In genomic region chr8:123290166-123290565, GRCm38 (mm10) we compare ENCODE assay signal across 9 mouse cellular contexts. TPM values are rescaled to one million over a fixed set of nuclear protein-coding genes. Genes with fewer than 3 reads are reported as not detected.
DNase-seq lines count a peak whose midpoint lies in the region; ATAC-seq and TF ChIP-seq lines count a peak whose summit lies in the region.
"Had no signal": no experiment of that assay in that cellular context is flagged by ENCODE, and none has a peak within 500 bp of the region (broad histone marks: within the 10 kb centered on the region; RNA-seq: fewer than 3 reads in every experiment).

No protein-coding gene starts in this region.

- no peaks in the 10 kb centered on the region for H3K36me3 ChIP-seq in forebrain, postnatal 0 days (ENCODE audit: insufficient read depth)
- peaks cover 59% of the 10 kb centered on the region for H3K36me3 ChIP-seq in forebrain, embryonic 12.5 days (replicated peaks)
- H3K36me3 ChIP-seq in midbrain, embryonic 14.5 days (ENCODE audit: control insufficient read depth, insufficient read depth, low read length), result 0 out of 2 replicates have a peak, but pooled peaks cover 4% of the 10 kb centered on the region
- peaks cover 90% of the 10 kb centered on the region for H3K36me3 ChIP-seq in midbrain, embryonic 10.5 days
- H3K36me3 ChIP-seq: neural tube, embryonic 13.5 days had no signal

- no peaks in the 10 kb centered on the region for H3K4me1 ChIP-seq in forebrain, postnatal 0 days (ENCODE audit: insufficient read depth)
- no peaks in the 10 kb centered on the region for H3K4me1 ChIP-seq in forebrain, embryonic 12.5 days
- no peaks in the 10 kb centered on the region for H3K4me1 ChIP-seq in midbrain, embryonic 14.5 days (ENCODE audit: control insufficient read depth, insufficient read depth, low read length)
- no peaks in the 10 kb centered on the region for H3K4me1 ChIP-seq in midbrain, embryonic 10.5 days
- H3K4me1 ChIP-seq: neural tube, embryonic 13.5 days had no signal

- no peak overlapping the region for H3K9ac ChIP-seq in forebrain, postnatal 0 days
- no peak overlapping the region for H3K9ac ChIP-seq in forebrain, embryonic 12.5 days
- no peak overlapping the region for H3K9ac ChIP-seq in midbrain, embryonic 14.5 days (replicated peaks; ENCODE audit: low read length)
- H3K9ac ChIP-seq: neural tube, embryonic 13.5 days had no signal

- no peaks in the 10 kb centered on the region for H3K27me3 ChIP-seq in forebrain, postnatal 0 days (ENCODE audit: insufficient read depth, low read length)
- no peaks in the 10 kb centered on the region for H3K27me3 ChIP-seq in forebrain, embryonic 12.5 days
- H3K27me3 ChIP-seq in midbrain, embryonic 14.5 days (ENCODE audit: control insufficient read depth, insufficient read depth, low read length), result no peaks in the 10 kb centered on the region
- H3K27me3 ChIP-seq in midbrain, embryonic 10.5 days (ENCODE audit: low read depth, poor library complexity, severe bottlenecking), result no peaks in the 10 kb centered on the region
- H3K27me3 ChIP-seq: neural tube, embryonic 13.5 days had no signal

- H3K27ac ChIP-seq in forebrain, postnatal 0 days (ENCODE audit: low read depth, low read length), result no peak overlapping the region
- no peak overlapping the region for H3K27ac ChIP-seq in forebrain, embryonic 12.5 days
- no peak overlapping the region for H3K27ac ChIP-seq in midbrain, embryonic 14.5 days (replicated peaks; ENCODE audit: low read depth, low read length)
- H3K27ac ChIP-seq in midbrain, embryonic 10.5 days (replicated peaks), result no peak overlapping the region
- H3K27ac ChIP-seq: neural tube, embryonic 13.5 days had no signal

- no peak overlapping the region for H3K4me3 ChIP-seq in forebrain, postnatal 0 days (ENCODE audit: low read depth, low read length)
- H3K4me3 ChIP-seq in forebrain, embryonic 12.5 days (replicated peaks), result no peak overlapping the region
- H3K4me3 ChIP-seq in midbrain, embryonic 14.5 days (replicated peaks; ENCODE audit: low read depth, low read length), result no peak overlapping the region
- H3K4me3 ChIP-seq in midbrain, embryonic 10.5 days, result no peak overlapping the region
- H3K4me3 ChIP-seq: neural tube, embryonic 13.5 days had no signal

- ATAC-seq in forebrain, postnatal 0 days, result no peak
- ATAC-seq in forebrain, embryonic 12.5 days (ENCODE audit: low FRiP score), result no peak
- ATAC-seq in midbrain, embryonic 14.5 days (ENCODE audit: low FRiP score, low TSS enrichment), result no peak

- H3K9me3 ChIP-seq in forebrain, postnatal 0 days (ENCODE audit: low read length), result no peaks in the 10 kb centered on the region
- H3K9me3 ChIP-seq in forebrain, embryonic 12.5 days, result no peaks in the 10 kb centered on the region
- H3K9me3 ChIP-seq in midbrain, embryonic 14.5 days (ENCODE audit: control insufficient read depth, low read length), result no peaks in the 10 kb centered on the region
- H3K9me3 ChIP-seq in midbrain, embryonic 10.5 days (replicated peaks), result no peaks in the 10 kb centered on the region
- H3K9me3 ChIP-seq: neural tube, embryonic 13.5 days had no signal

- H3K4me2 ChIP-seq in forebrain, postnatal 0 days (ENCODE audit: low read depth), result no peak overlapping the region
- H3K4me2 ChIP-seq in forebrain, embryonic 12.5 days, result no peak overlapping the region
- H3K4me2 ChIP-seq in midbrain, embryonic 14.5 days (ENCODE audit: low read length), result no peak overlapping the region
- H3K4me2 ChIP-seq: neural tube, embryonic 13.5 days had no signal

- TF ChIP-seq CTCF in forebrain, postnatal 0 days (IDR thresholded peaks at IDR 0.05; ENCODE audit: low read depth), result peak; percentile 57

- DNase-seq in forebrain, postnatal 0 days, result peak; percentile 23
- DNase-seq in midbrain, embryonic 14.5 days, result peak; percentile 15
- DNase-seq in midbrain, embryonic 10.5 days (ENCODE audit: low spot score), result no peak
- DNase-seq in T-cell, adult 2 months (ENCODE audit: low spot score), result peak; percentile 3
- peak; percentile 63 to 68 for DNase-seq in kidney, postnatal 4 days
- DNase-seq in right cerebral cortex, postnatal 4 days, result peak; percentile 43
- no peak for DNase-seq in ovary, postnatal 36 days (ENCODE audit: low spot score)

- 69% methylated on average over 4 of the region's 4 CpGs for WGBS in forebrain, postnatal 0 days
- WGBS in forebrain, embryonic 12.5 days, result 66% methylated on average over 4 of the region's 4 CpGs
- 81% methylated on average over 4 of the region's 4 CpGs for WGBS in midbrain, embryonic 14.5 days
- 78% methylated on average over 4 of the region's 4 CpGs for WGBS in midbrain, embryonic 10.5 days

RNA-seq across cellular contexts. Expression of gene Fanca, which starts 28.2 kb away (rescaled TPM):
- 5.0 and 5.6 TPM in 2 replicates for total RNA-seq in forebrain, postnatal 0 days (2014; rRNA removed)
- 2.6 and 2.7 TPM in 2 replicates for polyA plus RNA-seq in forebrain, postnatal 0 days (2015; fragmentation: Nextera tagmentation; extraction: Ambion mirVana)
- 40.2 and 40.5 TPM in 2 replicates for polyA plus RNA-seq in forebrain, embryonic 12.5 days (2016; fragmentation: Nextera tagmentation; extraction: Ambion mirVana)
- 8.0 and 9.2 TPM in 2 replicates for polyA plus RNA-seq in midbrain, embryonic 14.5 days (2014; fragmentation: Nextera tagmentation; extraction: Ambion mirVana)
- polyA plus RNA-seq in midbrain, embryonic 10.5 days (2016; fragmentation: Nextera tagmentation; extraction: Ambion mirVana), result 40.4 and 45.3 TPM in 2 replicates

RNA-seq across cellular contexts. Expression of gene Vps9d1, which starts 36.0 kb away (rescaled TPM):
- total RNA-seq in forebrain, postnatal 0 days (2014; rRNA removed), result 54.4 and 94.6 TPM in 2 replicates
- polyA plus RNA-seq in forebrain, postnatal 0 days (2015; fragmentation: Nextera tagmentation; extraction: Ambion mirVana), result 44.8 and 54.3 TPM in 2 replicates
- 31.0 and 34.9 TPM in 2 replicates for polyA plus RNA-seq in forebrain, embryonic 12.5 days (2016; fragmentation: Nextera tagmentation; extraction: Ambion mirVana)
- 54.0 and 59.0 TPM in 2 replicates for polyA plus RNA-seq in midbrain, embryonic 14.5 days (2014; fragmentation: Nextera tagmentation; extraction: Ambion mirVana)
- 24.0 and 27.1 TPM in 2 replicates for polyA plus RNA-seq in midbrain, embryonic 10.5 days (2016; fragmentation: Nextera tagmentation; extraction: Ambion mirVana)

RNA-seq across cellular contexts. Expression of gene Zfp276, which starts 36.2 kb away (rescaled TPM):
- total RNA-seq in forebrain, postnatal 0 days (2014; rRNA removed), result 31.9 and 37.3 TPM in 2 replicates
- polyA plus RNA-seq in forebrain, postnatal 0 days (2015; fragmentation: Nextera tagmentation; extraction: Ambion mirVana), result 10.1 and 14.8 TPM in 2 replicates
- 25.8 and 27.5 TPM in 2 replicates for polyA plus RNA-seq in forebrain, embryonic 12.5 days (2016; fragmentation: Nextera tagmentation; extraction: Ambion mirVana)
- 20.0 and 22.2 TPM in 2 replicates for polyA plus RNA-seq in midbrain, embryonic 14.5 days (2014; fragmentation: Nextera tagmentation; extraction: Ambion mirVana)
- polyA plus RNA-seq in midbrain, embryonic 10.5 days (2016; fragmentation: Nextera tagmentation; extraction: Ambion mirVana), result 23.2 and 27.2 TPM in 2 replicates

RNA-seq across cellular contexts. Expression of gene Spire2, which starts 42.3 kb away (rescaled TPM):
- total RNA-seq in forebrain, postnatal 0 days (2014; rRNA removed), result 37.0 and 37.8 TPM in 2 replicates
- 21.3 and 24.2 TPM in 2 replicates for polyA plus RNA-seq in forebrain, postnatal 0 days (2015; fragmentation: Nextera tagmentation; extraction: Ambion mirVana)
- polyA plus RNA-seq in forebrain, embryonic 12.5 days (2016; fragmentation: Nextera tagmentation; extraction: Ambion mirVana), result 19.9 and 21.8 TPM in 2 replicates
- 32.8 and 36.0 TPM in 2 replicates for polyA plus RNA-seq in midbrain, embryonic 14.5 days (2014; fragmentation: Nextera tagmentation; extraction: Ambion mirVana)
- polyA plus RNA-seq in midbrain, embryonic 10.5 days (2016; fragmentation: Nextera tagmentation; extraction: Ambion mirVana), result 9.7 and 12.3 TPM in 2 replicates

RNA-seq across cellular contexts. Expression of gene Spata2l, which starts 54.1 kb away (rescaled TPM):
- 10.2 and 12.2 TPM in 2 replicates for total RNA-seq in forebrain, postnatal 0 days (2014; rRNA removed)
- 11.3 and 14.8 TPM in 2 replicates for polyA plus RNA-seq in forebrain, postnatal 0 days (2015; fragmentation: Nextera tagmentation; extraction: Ambion mirVana)
- polyA plus RNA-seq in forebrain, embryonic 12.5 days (2016; fragmentation: Nextera tagmentation; extraction: Ambion mirVana), result 1.4 and 1.6 TPM in 2 replicates
- polyA plus RNA-seq in midbrain, embryonic 14.5 days (2014; fragmentation: Nextera tagmentation; extraction: Ambion mirVana), result 4.4 and 5.1 TPM in 2 replicates
- polyA plus RNA-seq in midbrain, embryonic 10.5 days (2016; fragmentation: Nextera tagmentation; extraction: Ambion mirVana), result 1.3 and 2.4 TPM in 2 replicates

Comparison
In these comparisons a context has a peak if more than half of its experiments do, and no peak if none do; other contexts are left out.
1. DNase-seq: peak in forebrain, postnatal 0 days (single experiment), midbrain, embryonic 14.5 days (single experiment), T-cell, adult 2 months (single experiment), kidney, postnatal 4 days (2 of 2) and right cerebral cortex, postnatal 4 days (single experiment); none in midbrain, embryonic 10.5 days (single experiment) and ovary, postnatal 36 days (single experiment).